Comparison of ENCODE assay signal across 1 mouse cellular context in genomic region chr11:90030557-90030956, GRCm38 (mm10).
TF ChIP-seq lines count a peak whose summit lies in the region.

No protein-coding gene starts in this region.

TF ChIP-seq in CH12.LX, 34 proteins besides CTCF, POLR2A, EP300 and RAD21 (continued from another document):
- TF ChIP-seq BHLHE40 (IDR thresholded peaks at IDR 0.05; ENCODE audit: low read depth, low read length) (peak; percentile 45; the same call in 1 of the 2 replicates), CHD2 (IDR thresholded peaks at IDR 0.05; ENCODE audit: low read length) (no peak), SIN3A (IDR thresholded peaks at IDR 0.05; ENCODE audit: low read length) (peak; percentile 75)
